33 mouse cellular contexts compared by ENCODE assay signal in genomic region chr10:122012321-122012720, GRCm38 (mm10). TPM values are rescaled to one million over a fixed set of nuclear protein-coding genes. Genes with fewer than 3 reads are reported as not detected.
"Had no signal": no experiment of that assay in that cellular context is flagged by ENCODE, and none has a peak within 500 bp of the region (broad histone marks: within the 10 kb centered on the region; RNA-seq: fewer than 3 reads in every experiment).

No protein-coding gene starts in this region.

- H3K9ac ChIP-seq: limb, embryonic 12.5 days; limb, embryonic 13.5 days; limb, embryonic 15.5 days; liver, embryonic 12.5 days; liver, embryonic 13.5 days; liver, embryonic 14.5 days; liver, embryonic 15.5 days; liver, postnatal 0 days; lung, embryonic 14.5 days; lung, embryonic 15.5 days; midbrain, embryonic 12.5 days; midbrain, embryonic 13.5 days; midbrain, embryonic 15.5 days; neural tube, embryonic 12.5 days had no signal

- DNase-seq: left cerebral cortex, postnatal 4 days; liver; liver, embryonic 13.5 days; liver, postnatal 0 days; lung, adult 18-20 months; lung, adult 2 months; lung, embryonic 14.5 days; lung, postnatal 10 days; lung, postnatal 14 days; lung, postnatal 36 days; lung, postnatal 4 days; midbrain, embryonic 14.5 days had no signal

- ATAC-seq: liver, embryonic 12.5 days; liver, postnatal 0 days; lung, postnatal 0 days; midbrain, embryonic 13.5 days; midbrain, embryonic 15.5 days; midbrain, embryonic 16.5 days had no signal

- H3K4me3 ChIP-seq: limb, embryonic 10.5 days; limb, embryonic 12.5 days; limb, embryonic 13.5 days; limb, embryonic 15.5 days; liver, embryonic 12.5 days; liver, embryonic 13.5 days; liver, embryonic 15.5 days; lung, embryonic 15.5 days; megakaryocyte, embryonic 14.5 days; midbrain, embryonic 10.5 days; midbrain, embryonic 12.5 days; midbrain, embryonic 13.5 days; midbrain, embryonic 15.5 days; myocyte; neural tube, embryonic 12.5 days had no signal

- H3K4me2 ChIP-seq: limb, embryonic 12.5 days; limb, embryonic 13.5 days; limb, embryonic 15.5 days; liver, embryonic 11.5 days; liver, embryonic 12.5 days; liver, embryonic 13.5 days; liver, embryonic 15.5 days; lung, embryonic 14.5 days; lung, embryonic 15.5 days; midbrain, embryonic 11.5 days; midbrain, embryonic 12.5 days; midbrain, embryonic 13.5 days; midbrain, embryonic 15.5 days; neural tube, embryonic 12.5 days had no signal

- H3K9me3 ChIP-seq: limb, embryonic 10.5 days; limb, embryonic 12.5 days; limb, embryonic 13.5 days; limb, embryonic 15.5 days; liver, embryonic 12.5 days; liver, embryonic 13.5 days; liver, embryonic 15.5 days; lung, embryonic 15.5 days; midbrain, embryonic 10.5 days; midbrain, embryonic 12.5 days; midbrain, embryonic 13.5 days; midbrain, embryonic 15.5 days; neural tube, embryonic 12.5 days had no signal

- H3K36me3 ChIP-seq: limb, embryonic 10.5 days; limb, embryonic 12.5 days; limb, embryonic 13.5 days; limb, embryonic 15.5 days; liver, embryonic 12.5 days; liver, embryonic 13.5 days; liver, embryonic 15.5 days; lung, embryonic 15.5 days; midbrain, embryonic 10.5 days; midbrain, embryonic 12.5 days; midbrain, embryonic 13.5 days; midbrain, embryonic 15.5 days; neural tube, embryonic 12.5 days had no signal

- H3K27me3 ChIP-seq: limb, embryonic 12.5 days; limb, embryonic 13.5 days; limb, embryonic 15.5 days; liver, embryonic 12.5 days; liver, embryonic 13.5 days; liver, embryonic 15.5 days; lung, embryonic 15.5 days; midbrain, embryonic 12.5 days; midbrain, embryonic 13.5 days; midbrain, embryonic 15.5 days; neural tube, embryonic 12.5 days had no signal

- H3K27ac ChIP-seq: limb, embryonic 10.5 days; limb, embryonic 12.5 days; limb, embryonic 13.5 days; limb, embryonic 15.5 days; liver, embryonic 12.5 days; liver, embryonic 13.5 days; liver, embryonic 14.5 days; liver, embryonic 15.5 days; lung, embryonic 15.5 days; macrophage; midbrain, embryonic 10.5 days; midbrain, embryonic 12.5 days; midbrain, embryonic 13.5 days; midbrain, embryonic 15.5 days; neural tube, embryonic 12.5 days had no signal

RNA-seq across cellular contexts. Expression of gene Srgap1, which starts 34.8 kb away (rescaled TPM):
- total RNA-seq: monocyte, adult 5-6 weeks had no signal
